Mouse (Mus musculus): ENCODE data around the gene Btbd11. TPM values are rescaled to one million over a fixed set of nuclear protein-coding genes. Genes with fewer than 3 reads are reported as not detected.

The Btbd11 gene
- polyA plus RNA-seq, 1 experiment from 2014 or later: 23.6 TPM

GRCm38 (mm10) chr10:85512808-85513207, 126.2 kb downstream of the Btbd11 start:
- 70% methylated on average over 5 of the region's 5 CpGs for WGBS
- peaks cover 10% of the 10 kb centered on the region for H3K4me1 ChIP-seq (ENCODE audit: control insufficient read depth, insufficient read depth, low read length)
- no peak for ATAC-seq (ENCODE audit: low FRiP score, low TSS enrichment)
- H3K27ac ChIP-seq (ENCODE audit: low read depth, low read length): no peak overlapping the region
- H3K4me3 ChIP-seq (ENCODE audit: low read length): no peak overlapping the region
- H3K27me3 ChIP-seq (ENCODE audit: control insufficient read depth, insufficient read depth, low read length): no peaks in the 10 kb centered on the region; the same call in 1 of the 2 replicates
- H3K36me3 ChIP-seq (ENCODE audit: control insufficient read depth, insufficient read depth, low read length): no peaks in the 10 kb centered on the region
- H3K4me2 ChIP-seq (replicated peaks; ENCODE audit: low read depth, low read length): no peak overlapping the region
- no peak overlapping the region for H3K9ac ChIP-seq (ENCODE audit: low read depth, low read length)
- no peaks in the 10 kb centered on the region for H3K9me3 ChIP-seq (ENCODE audit: control insufficient read depth, low read length)

- Histone ChIP-seq H3K4me2 (replicated peaks; ENCODE audit: low read depth, low read length) (no peak overlapping the region), H3K27ac (ENCODE audit: low read depth, low read length) (no peak overlapping the region), H3K4me1 (ENCODE audit: control insufficient read depth, insufficient read depth, low read length) (peaks cover 2% of the 10 kb centered on the region; the same call in 1 of the 2 replicates), H3K27me3 (ENCODE audit: control insufficient read depth, insufficient read depth, low read length) (no peaks in the 10 kb centered on the region; the same call in 1 of the 2 replicates), H3K9me3 (ENCODE audit: control insufficient read depth, low read length) (no peaks in the 10 kb centered on the region), H3K4me3 (ENCODE audit: low read length) (no peak overlapping the region), H3K9ac (ENCODE audit: low read depth, low read length) (no peak overlapping the region), H3K36me3 (ENCODE audit: control insufficient read depth, insufficient read depth, low read length) (no peaks in the 10 kb centered on the region)
- ATAC-seq (ENCODE audit: low FRiP score, low TSS enrichment): no peak
- 62% methylated on average over 13 of the region's 13 CpGs for WGBS
These were observed 130.9 kb downstream of the Btbd11 start for GRCm38 (mm10) chr10:85517223-85518110.

- H3K27me3 ChIP-seq (ENCODE audit: control insufficient read depth, insufficient read depth, low read length): no peaks in the 10 kb centered on the region; the same call in 1 of the 2 replicates
- no peaks in the 10 kb centered on the region for H3K36me3 ChIP-seq (ENCODE audit: control insufficient read depth, insufficient read depth, low read length)
- H3K9ac ChIP-seq (ENCODE audit: low read depth, low read length): no peak overlapping the region
- H3K4me2 ChIP-seq (replicated peaks; ENCODE audit: low read depth, low read length): no peak overlapping the region
- no peaks in the 10 kb centered on the region for H3K4me1 ChIP-seq (ENCODE audit: control insufficient read depth, insufficient read depth, low read length)
- WGBS: 84% methylated on average over 6 of the region's 6 CpGs
- no peak for ATAC-seq (ENCODE audit: low FRiP score, low TSS enrichment)
- no peaks in the 10 kb centered on the region for H3K9me3 ChIP-seq (ENCODE audit: control insufficient read depth, low read length)
- no peak overlapping the region for H3K4me3 ChIP-seq (ENCODE audit: low read length)
- H3K27ac ChIP-seq (ENCODE audit: low read depth, low read length): no peak overlapping the region
These were observed 131.4 kb downstream of the Btbd11 start for GRCm38 (mm10) chr10:85518111-85518409.

GRCm38 (mm10) chr10:85522220-85522760, 135.7 kb downstream of the Btbd11 start:
- Histone ChIP-seq H3K4me1 (ENCODE audit: control insufficient read depth, insufficient read depth, low read length) (no peaks in the 10 kb centered on the region), H3K4me3 (ENCODE audit: low read length) (no peak overlapping the region), H3K4me2 (replicated peaks; ENCODE audit: low read depth, low read length) (no peak overlapping the region), H3K27ac (ENCODE audit: low read depth, low read length) (no peak overlapping the region), H3K9ac (ENCODE audit: low read depth, low read length) (no peak overlapping the region), H3K36me3 (ENCODE audit: control insufficient read depth, insufficient read depth, low read length) (no peaks in the 10 kb centered on the region), H3K9me3 (ENCODE audit: control insufficient read depth, low read length) (no peaks in the 10 kb centered on the region), H3K27me3 (ENCODE audit: control insufficient read depth, insufficient read depth, low read length) (no peaks in the 10 kb centered on the region)
- ATAC-seq (ENCODE audit: low FRiP score, low TSS enrichment): no peak
- 83% methylated on average over 7 of the region's 7 CpGs for whole genome bisulfite sequencing

GRCm38 (mm10) chr10:85525267-85526015, 138.8 kb downstream of the Btbd11 start:
- no peaks in the 10 kb centered on the region for H3K27me3 ChIP-seq (ENCODE audit: control insufficient read depth, insufficient read depth, low read length)
- H3K4me3 ChIP-seq (ENCODE audit: low read length): no peak overlapping the region
- WGBS: 45% methylated on average over 7 of the region's 7 CpGs
- H3K9ac ChIP-seq (ENCODE audit: low read depth, low read length): no peak overlapping the region
- H3K4me1 ChIP-seq (ENCODE audit: control insufficient read depth, insufficient read depth, low read length): no peaks in the 10 kb centered on the region
- no peaks in the 10 kb centered on the region for H3K9me3 ChIP-seq (ENCODE audit: control insufficient read depth, low read length)
- H3K27ac ChIP-seq (ENCODE audit: low read depth, low read length): no peak overlapping the region
- no peak overlapping the region for H3K4me2 ChIP-seq (replicated peaks; ENCODE audit: low read depth, low read length)
- ATAC-seq (ENCODE audit: low FRiP score, low TSS enrichment): no peak
- no peaks in the 10 kb centered on the region for H3K36me3 ChIP-seq (ENCODE audit: control insufficient read depth, insufficient read depth, low read length)

GRCm38 (mm10) chr10:85526657-85527056, 140.0 kb downstream of the Btbd11 start:
- Histone ChIP-seq H3K4me3 (ENCODE audit: low read length) (no peak overlapping the region), H3K36me3 (ENCODE audit: control insufficient read depth, insufficient read depth, low read length) (no peaks in the 10 kb centered on the region), H3K9ac (ENCODE audit: low read depth, low read length) (no peak overlapping the region), H3K27ac (ENCODE audit: low read depth, low read length) (no peak overlapping the region), H3K27me3 (ENCODE audit: control insufficient read depth, insufficient read depth, low read length) (no peaks in the 10 kb centered on the region), H3K4me1 (ENCODE audit: control insufficient read depth, insufficient read depth, low read length) (no peaks in the 10 kb centered on the region), H3K4me2 (replicated peaks; ENCODE audit: low read depth, low read length) (no peak overlapping the region), H3K9me3 (ENCODE audit: control insufficient read depth, low read length) (no peaks in the 10 kb centered on the region)
- no peak for ATAC-seq (ENCODE audit: low FRiP score, low TSS enrichment)
- WGBS: 82% methylated on average over 2 of the region's 2 CpGs

GRCm38 (mm10) chr10:85527722-85528121, 141.1 kb downstream of the Btbd11 start:
- no peak overlapping the region for H3K9ac ChIP-seq (ENCODE audit: low read depth, low read length)
- H3K36me3 ChIP-seq (ENCODE audit: control insufficient read depth, insufficient read depth, low read length): no peaks in the 10 kb centered on the region
- 41% methylated on average over 4 of the region's 4 CpGs for WGBS
- H3K27ac ChIP-seq (ENCODE audit: low read depth, low read length): no peak overlapping the region
- H3K27me3 ChIP-seq (ENCODE audit: control insufficient read depth, insufficient read depth, low read length): no peaks in the 10 kb centered on the region
- no peaks in the 10 kb centered on the region for H3K4me1 ChIP-seq (ENCODE audit: control insufficient read depth, insufficient read depth, low read length)
- no peaks in the 10 kb centered on the region for H3K9me3 ChIP-seq (ENCODE audit: control insufficient read depth, low read length)
- H3K4me2 ChIP-seq (replicated peaks; ENCODE audit: low read depth, low read length): no peak overlapping the region
- ATAC-seq (ENCODE audit: low FRiP score, low TSS enrichment): no peak; the same call in 1 of the 2 replicates
- H3K4me3 ChIP-seq (ENCODE audit: low read length): no peak overlapping the region

DNA sequence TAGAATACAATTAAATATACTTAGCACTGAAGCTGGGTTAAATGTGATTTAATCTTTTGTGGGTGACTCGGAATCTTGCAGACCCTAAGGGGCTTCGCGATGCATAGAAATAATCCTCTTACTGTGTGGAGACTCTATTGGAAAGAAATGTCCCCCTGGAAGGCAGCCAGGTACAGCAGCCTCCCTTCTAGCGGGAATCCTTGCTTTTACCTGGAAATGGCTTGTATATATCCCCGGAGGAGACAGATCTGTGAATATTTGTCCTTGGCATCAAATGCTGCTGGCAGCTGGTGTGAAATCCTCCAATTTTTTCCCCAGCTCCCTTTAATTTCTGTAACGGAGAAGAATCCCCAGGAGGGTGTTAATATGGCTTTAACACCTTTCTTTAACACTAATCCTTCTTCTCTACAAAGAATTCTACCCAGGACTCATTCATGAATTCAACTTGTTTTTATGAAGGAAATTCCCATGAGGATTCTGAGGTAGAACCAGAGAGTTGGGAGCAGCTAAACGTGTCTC, 146.6 kb downstream of the Btbd11 start:
- H3K4me1 ChIP-seq (ENCODE audit: control insufficient read depth, insufficient read depth, low read length): no peaks in the 10 kb centered on the region
- H3K27me3 ChIP-seq (ENCODE audit: control insufficient read depth, insufficient read depth, low read length): no peaks in the 10 kb centered on the region
- H3K27ac ChIP-seq (ENCODE audit: low read depth, low read length): no peak overlapping the region
- 72% methylated on average over 7 of the region's 7 CpGs for whole genome bisulfite sequencing
- no peaks in the 10 kb centered on the region for H3K36me3 ChIP-seq (ENCODE audit: control insufficient read depth, insufficient read depth, low read length)
- no peak overlapping the region for H3K4me3 ChIP-seq (ENCODE audit: low read length)
- H3K4me2 ChIP-seq (replicated peaks; ENCODE audit: low read depth, low read length): no peak overlapping the region
- no peak for ATAC-seq (ENCODE audit: low FRiP score, low TSS enrichment)
- no peaks in the 10 kb centered on the region for H3K9me3 ChIP-seq (ENCODE audit: control insufficient read depth, low read length)
- H3K9ac ChIP-seq (ENCODE audit: low read depth, low read length): no peak overlapping the region

Data from kidney, embryonic 14.5 days (tissue).